Mouse (Mus musculus): ENCODE results near the gene Npb.

- TF ChIP-seq CTCF (IDR thresholded peaks at IDR 0.05; ENCODE audit: control insufficient read depth, insufficient read depth, low read length) (no peak), POLR2A (IDR thresholded peaks at IDR 0.05; ENCODE audit: borderline replicate concordance, control insufficient read depth, low read depth, low read length) (no peak)
Observed at GRCm38 (mm10) chr11:120641869-120642268, 33.6 kb downstream of the Npb start.
